Mouse (Mus musculus) forebrain, embryonic 16.5 days (tissue): ENCODE data around the gene Gm20388. TPM values are rescaled to one million over a fixed set of nuclear protein-coding genes. Genes with fewer than 3 reads are reported as not detected.

Source experiments
- ATAC-seq: fragments of 200-750 bp; cut with Nextera tagmentation; 2 replicates; pipeline ENCODE4 v1.8.0; 2017; ENCODE audit warnings: mild to moderate bottlenecking, moderate library complexity
- H3K27ac ChIP-seq: fragments of 300-500 bp; sonication (generic); 2 replicates; pipeline ENCODE4 v1.5.1; 2014; ENCODE audit warnings: low read length, control low read depth
- H3K27me3 ChIP-seq: fragments of 300-500 bp; sonication (generic); replicated peaks from 2 replicates; pipeline ENCODE4 v1.6.1; 2014; ENCODE audit warnings: low read length; ENCODE audit not compliant: control insufficient read depth, insufficient read depth
- H3K36me3 ChIP-seq: fragments of 300-500 bp; sonication (generic); 2 replicates; pipeline ENCODE4 v1.6.1; 2014; ENCODE audit not compliant: control insufficient read depth, insufficient read depth
- H3K4me1 ChIP-seq: fragments of 300-500 bp; sonication (generic); replicated peaks from 2 replicates; pipeline ENCODE4 v1.6.1; 2014; ENCODE audit warnings: low read length; ENCODE audit not compliant: control insufficient read depth, insufficient read depth
- H3K4me2 ChIP-seq: fragments of 300-500 bp; sonication (generic); 2 replicates; pipeline ENCODE4 v1.6.1; 2014; ENCODE audit warnings: mild to moderate bottlenecking, low read length, control low read depth
- H3K4me3 ChIP-seq: fragments of 300-500 bp; sonication (generic); replicated peaks from 2 replicates; pipeline ENCODE4 v1.5.1; 2014; ENCODE audit warnings: mild to moderate bottlenecking, low read length, control low read depth
- H3K9ac ChIP-seq: fragments of 300-500 bp; sonication (generic); replicated peaks from 2 replicates; pipeline ENCODE4 v1.6.1; 2014; ENCODE audit warnings: low read depth, low read length, control low read depth
- H3K9me3 ChIP-seq: fragments of 300-500 bp; sonication (generic); 2 replicates; pipeline ENCODE4 v1.6.1; 2016; ENCODE audit warnings: low read length; ENCODE audit not compliant: control insufficient read depth
- WGBS: fragments of 180-500 bp; shearing (Covaris S2); extraction: QIAGEN DNeasy Blood & Tissue Kit; methylation state at CpG from one replicate; pipeline ENCODE4 v1.1.7; 2014; 5-methylcytosine and 5-hydroxymethylcytosine counted together
- polyA plus RNA-seq: library from polyadenylated mRNA; unstranded; fragments of >200 nt; fragmentation: Nextera tagmentation; extraction: Ambion mirVana; gene quantifications from 2 replicates; pipeline ENCODE4 v1.2.1, GENCODE M21; 2015

The Gm20388 gene
- polyA plus RNA-seq, 1 experiment from 2014 or later: 4.7 TPM

GRCm38 (mm10) chr8:122573577-122573976, 2662.9 kb downstream of the Gm20388 start:
- H3K9ac ChIP-seq: no peak overlapping the region
- H3K36me3 ChIP-seq: no peaks in the 10 kb centered on the region
- no peak overlapping the region for H3K27ac ChIP-seq
- no peak overlapping the region for H3K4me2 ChIP-seq
- 44% methylated on average over 9 of the region's 9 CpGs for WGBS
- H3K4me3 ChIP-seq: no peak overlapping the region
- ATAC-seq: no peak
- no peaks in the 10 kb centered on the region for H3K9me3 ChIP-seq
- H3K27me3 ChIP-seq: no peaks in the 10 kb centered on the region
- peaks cover 27% of the 10 kb centered on the region for H3K4me1 ChIP-seq

- H3K9ac ChIP-seq: no peak overlapping the region
- no peak overlapping the region for H3K4me3 ChIP-seq
- H3K4me1 ChIP-seq: peaks cover 20% of the 10 kb centered on the region
- H3K36me3 ChIP-seq: no peaks in the 10 kb centered on the region
- ATAC-seq: no peak
- 66% methylated on average over 3 of the region's 3 CpGs for WGBS
- no peak overlapping the region for H3K4me2 ChIP-seq
- no peaks in the 10 kb centered on the region for H3K9me3 ChIP-seq
- no peaks in the 10 kb centered on the region for H3K27me3 ChIP-seq
- no peak overlapping the region for H3K27ac ChIP-seq
Measured at GRCm38 (mm10) chr8:122574264-122574663, 2663.6 kb downstream of the Gm20388 start.

- Histone ChIP-seq H3K9me3 (no peaks in the 10 kb centered on the region), H3K4me3 (no peak overlapping the region), H3K9ac (no peak overlapping the region), H3K27me3 (no peaks in the 10 kb centered on the region), H3K4me1 (peaks cover 19% of the 10 kb centered on the region), H3K36me3 (no peaks in the 10 kb centered on the region), H3K27ac (no peak overlapping the region), H3K4me2 (no peak overlapping the region)
- WGBS: 68% methylated on average over 10 of the region's 10 CpGs
- ATAC-seq: no peak
Measured at GRCm38 (mm10) chr8:122574667-122575251, 2664.1 kb downstream of the Gm20388 start.

GRCm38 (mm10) chr8:122575286-122575685, 2664.6 kb downstream of the Gm20388 start:
- H3K9me3 ChIP-seq: no peaks in the 10 kb centered on the region
- H3K4me1 ChIP-seq: peaks cover 19% of the 10 kb centered on the region
- no peak overlapping the region for H3K9ac ChIP-seq
- H3K27me3 ChIP-seq: no peaks in the 10 kb centered on the region
- H3K4me3 ChIP-seq: no peak overlapping the region; the same call in 1 of the 2 replicates
- peak overlapping the region; percentile 69 for H3K4me2 ChIP-seq
- 78% methylated on average over 8 of the region's 8 CpGs for WGBS
- no peak overlapping the region for H3K27ac ChIP-seq
- ATAC-seq: no peak
- no peaks in the 10 kb centered on the region for H3K36me3 ChIP-seq

- Histone ChIP-seq H3K4me2 (peak overlapping the region; percentile 69), H3K4me1 (peaks cover 19% of the 10 kb centered on the region), H3K36me3 (no peaks in the 10 kb centered on the region), H3K9me3 (no peaks in the 10 kb centered on the region), H3K27me3 (no peaks in the 10 kb centered on the region), H3K9ac (peak overlapping the region; percentile 74), H3K4me3 (peak overlapping the region; percentile 71), H3K27ac (no peak overlapping the region)
- WGBS: 17% methylated on average over 21 of the region's 21 CpGs
- ATAC-seq: peak; percentile 18
Measured at GRCm38 (mm10) chr8:122575735-122576647, 2665.3 kb downstream of the Gm20388 start.

GRCm38 (mm10) chr8:122576648-122577022, 2666.0 kb downstream of the Gm20388 start, which contains the start of gene Aprt:
Gene Aprt, minus strand, starts transcription at chr8:122576909.
- Histone ChIP-seq H3K36me3 (no peaks in the 10 kb centered on the region), H3K27ac (no peak within 1 kb of the TSS), H3K27me3 (no peaks in the 10 kb centered on the region), H3K9me3 (no peaks in the 10 kb centered on the region), H3K4me1 (peaks cover 19% of the 10 kb centered on the region), H3K4me2 (peak within 1 kb of the TSS; percentile 69), H3K9ac (peak within 1 kb of the TSS; percentile 74), H3K4me3 (peak within 1 kb of the TSS; percentile 71)
- ATAC-seq: peak; percentile 93
- under 1% methylated on average over 39 of the region's 39 CpGs for WGBS

- H3K27me3 ChIP-seq: no peaks in the 10 kb centered on the region
- peak overlapping the region; percentile 71 for H3K4me3 ChIP-seq
- H3K27ac ChIP-seq: no peak overlapping the region
- 39% methylated on average over 10 of the region's 10 CpGs for WGBS
- peak overlapping the region; percentile 69 for H3K4me2 ChIP-seq
- no peaks in the 10 kb centered on the region for H3K36me3 ChIP-seq
- no peaks in the 10 kb centered on the region for H3K9me3 ChIP-seq
- peak; percentile 34 for ATAC-seq
- peaks cover 19% of the 10 kb centered on the region for H3K4me1 ChIP-seq
- peak overlapping the region; percentile 74 for H3K9ac ChIP-seq
Measured at GRCm38 (mm10) chr8:122577116-122577515, 2666.5 kb downstream of the Gm20388 start.

- Histone ChIP-seq H3K36me3 (no peaks in the 10 kb centered on the region), H3K27ac (no peak overlapping the region), H3K4me3 (no peak overlapping the region), H3K9ac (no peak overlapping the region), H3K4me1 (peaks cover 17% of the 10 kb centered on the region), H3K27me3 (no peaks in the 10 kb centered on the region), H3K4me2 (no peak overlapping the region), H3K9me3 (no peaks in the 10 kb centered on the region)
- no peak for ATAC-seq
- 19% methylated on average over 7 of the region's 7 CpGs for WGBS
Measured at GRCm38 (mm10) chr8:122579196-122579595, 2668.6 kb downstream of the Gm20388 start.

- no peak overlapping the region for H3K27ac ChIP-seq
- ATAC-seq: no peak
- H3K4me2 ChIP-seq: no peak overlapping the region
- H3K4me1 ChIP-seq: peaks cover 11% of the 10 kb centered on the region
- 81% methylated on average over 15 of the region's 15 CpGs for WGBS
- H3K4me3 ChIP-seq: no peak overlapping the region
- H3K9me3 ChIP-seq: no peaks in the 10 kb centered on the region
- H3K27me3 ChIP-seq: no peaks in the 10 kb centered on the region
- H3K36me3 ChIP-seq: no peaks in the 10 kb centered on the region
- no peak overlapping the region for H3K9ac ChIP-seq
Measured at GRCm38 (mm10) chr8:122580926-122581325, 2670.3 kb downstream of the Gm20388 start.
